23 mouse cellular contexts compared by ENCODE assay signal in genomic region chr12:117263081-117263480, GRCm38 (mm10).
DNase-seq lines count a peak whose midpoint lies in the region; ATAC-seq and TF ChIP-seq lines count a peak whose summit lies in the region.
"Had no signal": no experiment of that assay in that cellular context is flagged by ENCODE, and none has a peak within 500 bp of the region (broad histone marks: within the 10 kb centered on the region; RNA-seq: fewer than 3 reads in every experiment).

No protein-coding gene starts in this region.

- no peak overlapping the region for H3K4me3 ChIP-seq in gastrocnemius, adult 2 months
- no peak overlapping the region for H3K4me3 ChIP-seq in midbrain, embryonic 14.5 days (replicated peaks; ENCODE audit: low read depth, low read length)
- H3K4me3 ChIP-seq: embryonic facial prominence, embryonic 10.5 days; heart, embryonic 10.5 days; limb, embryonic 10.5 days; liver, embryonic 12.5 days; lung, embryonic 15.5 days; neural tube, embryonic 15.5 days had no signal

- H3K27me3 ChIP-seq in midbrain, embryonic 14.5 days (ENCODE audit: control insufficient read depth, insufficient read depth, low read length): no peaks in the 10 kb centered on the region
- H3K27me3 ChIP-seq: lung, embryonic 15.5 days; neural tube, embryonic 15.5 days had no signal

- H3K36me3 ChIP-seq in midbrain, embryonic 14.5 days (ENCODE audit: control insufficient read depth, insufficient read depth, low read length): peaks cover 28% of the 10 kb centered on the region
- H3K36me3 ChIP-seq: heart, embryonic 10.5 days; limb, embryonic 10.5 days; liver, embryonic 12.5 days; lung, embryonic 15.5 days; neural tube, embryonic 15.5 days had no signal

- no peak overlapping the region for H3K27ac ChIP-seq in gastrocnemius, adult 2 months
- peak overlapping the region; percentile 43 for H3K27ac ChIP-seq in midbrain, embryonic 14.5 days (replicated peaks; ENCODE audit: low read depth, low read length)
- H3K27ac ChIP-seq: embryonic facial prominence, embryonic 10.5 days; heart, embryonic 10.5 days; limb, embryonic 10.5 days; liver, embryonic 12.5 days; lung, embryonic 15.5 days; macrophage; neural tube, embryonic 15.5 days had no signal

- no peak for TF ChIP-seq CTCF in gastrocnemius, adult 2 months (IDR thresholded peaks at IDR 0.05)

- H3K4me2 ChIP-seq in midbrain, embryonic 14.5 days (ENCODE audit: low read length): no peak overlapping the region
- H3K4me2 ChIP-seq: liver, embryonic 12.5 days; lung, embryonic 15.5 days; neural tube, embryonic 15.5 days had no signal

- no peak for ATAC-seq in midbrain, embryonic 14.5 days (ENCODE audit: low FRiP score, low TSS enrichment)
- ATAC-seq in inflammation-experienced regulatory T-cells, adult 6 months: no peak
- ATAC-seq: forebrain, embryonic 16.5 days had no signal

- H3K9ac ChIP-seq in midbrain, embryonic 14.5 days (replicated peaks; ENCODE audit: low read length): no peak overlapping the region
- H3K9ac ChIP-seq: liver, embryonic 12.5 days; lung, embryonic 15.5 days; neural tube, embryonic 15.5 days had no signal

- DNase-seq in gastrocnemius, adult 2 months: peak; percentile 19
- no peak for DNase-seq in gastrocnemius, postnatal 36 days
- peak; percentile 54 for DNase-seq in cerebellum, adult 11-12 months
- peak; percentile 61 to 71 for DNase-seq in cerebellum, postnatal 10 days
- no peak for DNase-seq in midbrain, embryonic 14.5 days
- no peak for DNase-seq in B cell, adult 2 months
- DNase-seq in frontal cortex, adult 2 months (ENCODE audit: extremely low spot score in 1 of 2, low spot score in 1 of 2): no peak
- DNase-seq: gastrocnemius, postnatal 25 days; heart, postnatal 10 days; kidney, adult 2 months; kidney, postnatal 14 days; layer of hippocampus, adult 9-11 months; right cerebral cortex, postnatal 25 days; thymus, postnatal 14 days had no signal

- intact Hi-C loops in gastrocnemius, adult 2 months (cut with DNase I): no loop called here
- intact Hi-C loops in gastrocnemius, postnatal 36 days (cut with DNase I): no loop called here

- peaks cover 26% of the 10 kb centered on the region for H3K4me1 ChIP-seq in midbrain, embryonic 14.5 days (ENCODE audit: control insufficient read depth, insufficient read depth, low read length)
- H3K4me1 ChIP-seq: heart, embryonic 10.5 days; lung, embryonic 15.5 days had no signal

- H3K9me3 ChIP-seq in midbrain, embryonic 14.5 days (ENCODE audit: control insufficient read depth, low read length): no peaks in the 10 kb centered on the region
- H3K9me3 ChIP-seq: embryonic facial prominence, embryonic 10.5 days; heart, embryonic 10.5 days; limb, embryonic 10.5 days; liver, embryonic 12.5 days; lung, embryonic 15.5 days; neural tube, embryonic 15.5 days had no signal

- 86% methylated on average over 2 of the region's 2 CpGs for WGBS in midbrain, embryonic 14.5 days

Comparison
In these comparisons a context has a peak if more than half of its experiments do, and no peak if none do; other contexts are left out.
1. DNase-seq: peak in gastrocnemius, adult 2 months (single experiment), cerebellum, adult 11-12 months (single experiment) and cerebellum, postnatal 10 days (2 of 2); none in gastrocnemius, postnatal 36 days (0 of 2), midbrain, embryonic 14.5 days (single experiment), B cell, adult 2 months (0 of 2) and frontal cortex, adult 2 months (0 of 2).